Mouse (Mus musculus) heart, embryonic 11.5 days (tissue): Measurements from ENCODE around the gene Fam173b. TPM values are rescaled to one million over a fixed set of nuclear protein-coding genes. Genes with fewer than 3 reads are reported as not detected.
"Not testable (repeated sequence)": the region's sequence is repeated elsewhere in the genome, so short reads cannot be mapped to it uniquely, and the experiment has no call there.

Source experiments
- ATAC-seq: fragments of 200-750 bp; cut with Nextera tagmentation; replicated peaks from 2 replicates; pipeline ENCODE4 v1.8.0; 2017; ENCODE audit warnings: moderate library complexity; ENCODE audit not compliant: insufficient number of reproducible peaks, low FRiP score, low TSS enrichment
- H3K27ac ChIP-seq: fragments of 300-500 bp; sonication (generic); 2 replicates; pipeline ENCODE4 v1.5.1; 2014; ENCODE audit warnings: mild to moderate bottlenecking, low read depth, low read length
- H3K27me3 ChIP-seq: fragments of 300-500 bp; sonication (generic); 2 replicates; pipeline ENCODE4 v1.6.1; 2014; ENCODE audit warnings: mild to moderate bottlenecking, low read length, mixed read lengths; ENCODE audit not compliant: control insufficient read depth, insufficient read depth
- H3K36me3 ChIP-seq: fragments of 300-500 bp; sonication (generic); 2 replicates; pipeline ENCODE4 v1.6.1; 2014; ENCODE audit warnings: mild to moderate bottlenecking, low read length, moderate library complexity, mixed read lengths; ENCODE audit not compliant: control insufficient read depth, insufficient read depth
- H3K4me1 ChIP-seq: fragments of 300-500 bp; sonication (generic); 2 replicates; pipeline ENCODE4 v1.6.1; 2014; ENCODE audit warnings: low read length; ENCODE audit not compliant: control insufficient read depth, insufficient read depth
- H3K4me2 ChIP-seq: fragments of 300-500 bp; sonication (generic); 2 replicates; pipeline ENCODE4 v1.6.1; 2014; ENCODE audit warnings: mild to moderate bottlenecking, moderate library complexity
- H3K4me3 ChIP-seq: fragments of 300-500 bp; sonication (generic); 2 replicates; pipeline ENCODE4 v1.5.1; 2014; ENCODE audit warnings: low read depth, low read length
- H3K9ac ChIP-seq: fragments of 300-500 bp; sonication (generic); 2 replicates; pipeline ENCODE4 v1.6.1; 2014; ENCODE audit warnings: mild to moderate bottlenecking, low read depth, low read length, moderate library complexity
- H3K9me3 ChIP-seq: fragments of 300-500 bp; sonication (generic); replicated peaks from 2 replicates; pipeline ENCODE4 v1.6.1; 2016; ENCODE audit warnings: low read length; ENCODE audit not compliant: control insufficient read depth
- WGBS: fragments of 180-500 bp; shearing (Covaris S2); extraction: QIAGEN DNeasy Blood & Tissue Kit; methylation state at CpG from one replicate; pipeline ENCODE4 v1.1.7; 2014; ENCODE audit not compliant: insufficient replicate concordance; 5-methylcytosine and 5-hydroxymethylcytosine counted together
- polyA plus RNA-seq: library from polyadenylated mRNA; unstranded; fragments of >200 nt; fragmentation: Nextera tagmentation; extraction: Ambion mirVana; gene quantifications from 2 replicates; pipeline ENCODE4 v1.2.1, GENCODE M21; 2014

Gene Fam173b
- polyA plus RNA-seq, 1 experiment from 2014 or later, result 16.1 TPM

- not testable (repeated sequence) for H3K9me3 ChIP-seq, H3K27ac ChIP-seq, H3K4me2 ChIP-seq, H3K27me3 ChIP-seq, H3K4me3 ChIP-seq, H3K9ac ChIP-seq, ATAC-seq, H3K36me3 ChIP-seq, H3K4me1 ChIP-seq
- 84% methylated on average over 2 of the region's 2 CpGs for WGBS
These were observed 20.6 kb upstream of the Fam173b start for GRCm38 (mm10) chr15:31581086-31581485.

- H3K9ac ChIP-seq, result no peak overlapping the region
- no peak overlapping the region for H3K4me3 ChIP-seq
- no peak overlapping the region for H3K4me2 ChIP-seq
- H3K27me3 ChIP-seq, result no peaks in the 10 kb centered on the region
- no peaks in the 10 kb centered on the region for H3K9me3 ChIP-seq
- ATAC-seq, result no peak
- peaks cover 11% of the 10 kb centered on the region; the same call in 1 of the 2 replicates for H3K4me1 ChIP-seq
- H3K36me3 ChIP-seq, result no peaks in the 10 kb centered on the region
- 86% methylated on average over 13 of the region's 13 CpGs for WGBS
- no peak overlapping the region for H3K27ac ChIP-seq
These were observed 18.2 kb upstream of the Fam173b start for GRCm38 (mm10) chr15:31583304-31584085.

GRCm38 (mm10) chr15:31585238-31585637 lies 16.4 kb upstream of the Fam173b start:
- Histone ChIP-seq H3K9ac (no peak overlapping the region), H3K4me3 (no peak overlapping the region), H3K27ac (no peak overlapping the region), H3K27me3 (no peaks in the 10 kb centered on the region), H3K36me3 (peaks cover 6% of the 10 kb centered on the region), H3K4me1 (peaks cover 17% of the 10 kb centered on the region; the same call in 1 of the 2 replicates), H3K4me2 (peak overlapping the region; percentile 14), H3K9me3 (no peaks in the 10 kb centered on the region)
- 51% methylated on average over 7 of the region's 7 CpGs for WGBS
- no peak for ATAC-seq

- Histone ChIP-seq H3K4me3 (no peak overlapping the region), H3K9ac (no peak overlapping the region), H3K27ac (no peak overlapping the region), H3K36me3 (peaks cover 13% of the 10 kb centered on the region), H3K4me2 (no peak overlapping the region), H3K9me3 (no peaks in the 10 kb centered on the region), H3K4me1 (peaks cover 17% of the 10 kb centered on the region; the same call in 1 of the 2 replicates), H3K27me3 (no peaks in the 10 kb centered on the region)
- ATAC-seq, result no peak
- 67% methylated on average over 5 of the region's 5 CpGs for WGBS
These were observed 15.6 kb upstream of the Fam173b start for GRCm38 (mm10) chr15:31586088-31586487.

GRCm38 (mm10) chr15:31586519-31586918 lies 15.1 kb upstream of the Fam173b start:
- Histone ChIP-seq H3K27me3 (no peaks in the 10 kb centered on the region), H3K36me3 (peaks cover 17% of the 10 kb centered on the region), H3K4me3 (no peak overlapping the region), H3K4me2 (no peak overlapping the region), H3K4me1 (peaks cover 17% of the 10 kb centered on the region; the same call in 1 of the 2 replicates), H3K27ac (no peak overlapping the region), H3K9me3 (no peaks in the 10 kb centered on the region), H3K9ac (no peak overlapping the region)
- whole genome bisulfite sequencing, result 3% methylated on average over 4 of the region's 4 CpGs
- peak; percentile 41; the same call in 1 of the 2 replicates for ATAC-seq

- Histone ChIP-seq H3K4me2 (no peak overlapping the region), H3K4me1 (peaks cover 17% of the 10 kb centered on the region; the same call in 1 of the 2 replicates), H3K36me3 (peaks cover 30% of the 10 kb centered on the region), H3K27ac (no peak overlapping the region), H3K4me3 (no peak overlapping the region), H3K9ac (no peak overlapping the region), H3K27me3 (no peaks in the 10 kb centered on the region), H3K9me3 (no peaks in the 10 kb centered on the region)
- no peak for ATAC-seq
- WGBS, result 68% methylated on average over 2 of the region's 2 CpGs
These were observed 13.9 kb upstream of the Fam173b start for GRCm38 (mm10) chr15:31587789-31588188.

GRCm38 (mm10) chr15:31588989-31589640 lies 12.5 kb upstream of the Fam173b start:
- H3K27me3 ChIP-seq, result no peaks in the 10 kb centered on the region
- H3K4me1 ChIP-seq, result peaks cover 17% of the 10 kb centered on the region; the same call in 1 of the 2 replicates
- peaks cover 42% of the 10 kb centered on the region for H3K36me3 ChIP-seq
- no peaks in the 10 kb centered on the region for H3K9me3 ChIP-seq
- no peak overlapping the region for H3K4me2 ChIP-seq
- no peak overlapping the region for H3K4me3 ChIP-seq
- H3K27ac ChIP-seq, result no peak overlapping the region
- ATAC-seq, result no peak
- H3K9ac ChIP-seq, result no peak overlapping the region
- 43% methylated on average over 8 of the region's 8 CpGs for WGBS

GRCm38 (mm10) chr15:31590176-31590575 lies 11.5 kb upstream of the Fam173b start:
- no peak overlapping the region for H3K9ac ChIP-seq
- peaks cover 51% of the 10 kb centered on the region for H3K36me3 ChIP-seq
- H3K4me3 ChIP-seq, result no peak overlapping the region
- H3K27ac ChIP-seq, result no peak overlapping the region
- H3K27me3 ChIP-seq, result no peaks in the 10 kb centered on the region
- WGBS, result 93% methylated on average over 5 of the region's 5 CpGs
- H3K4me1 ChIP-seq, result peaks cover 13% of the 10 kb centered on the region; the same call in 1 of the 2 replicates
- ATAC-seq, result no peak
- H3K4me2 ChIP-seq, result no peak overlapping the region
- no peaks in the 10 kb centered on the region for H3K9me3 ChIP-seq
